Mouse (Mus musculus) central nervous system, embryonic 18 days (tissue): ENCODE data around the gene Rhbg. TPM values are rescaled to one million over a fixed set of nuclear protein-coding genes. Genes with fewer than 3 reads are reported as not detected.

Experiments
- polyA plus RNA-seq: library from polyadenylated mRNA; depleted of rRNA; stranded (reverse); fragments of >200 nt; gene quantifications from 2 replicates; pipeline ENCODE4 v1.2.3, GENCODE M21; 2012; rRNA removed

Gene Rhbg
- 0.06 and 0.17 TPM in 2 replicates for polyA plus RNA-seq

DNA sequence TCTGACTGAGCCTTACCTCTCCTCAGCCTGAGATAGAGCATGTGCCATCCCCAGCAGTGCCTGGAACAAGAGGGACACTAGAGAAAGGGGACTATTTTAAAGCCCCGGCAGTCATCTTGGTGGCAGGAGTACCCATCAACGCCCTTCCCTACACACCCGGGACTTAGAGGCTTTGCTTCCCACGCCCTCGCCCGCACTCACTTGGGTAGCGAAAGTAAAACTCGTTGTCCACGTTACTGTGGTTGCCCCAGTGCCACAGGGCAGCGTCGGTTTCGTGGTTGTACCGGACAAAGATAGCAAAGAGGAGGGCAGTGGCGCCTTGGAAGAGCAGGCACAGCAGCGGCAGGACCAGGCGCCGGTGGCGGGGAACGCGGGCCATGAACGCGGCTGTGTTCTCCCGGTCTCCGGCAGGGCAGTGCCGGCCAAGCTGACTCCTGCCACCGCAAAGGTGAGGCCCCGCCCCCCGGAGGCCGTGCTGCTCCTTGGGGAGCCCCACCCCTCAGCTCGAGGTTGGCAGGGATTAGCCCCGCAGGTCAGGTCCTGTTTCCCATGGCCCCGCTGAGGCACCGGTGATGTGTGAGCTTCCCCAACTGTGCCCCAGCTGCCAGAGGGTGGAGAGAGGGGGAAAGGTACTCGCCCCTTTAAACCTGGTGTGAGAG lies at the start of gene Rhbg:
TSS of gene Rhbg (minus strand) at position 442 of the 659 bp plus-strand sequence.

DNA sequence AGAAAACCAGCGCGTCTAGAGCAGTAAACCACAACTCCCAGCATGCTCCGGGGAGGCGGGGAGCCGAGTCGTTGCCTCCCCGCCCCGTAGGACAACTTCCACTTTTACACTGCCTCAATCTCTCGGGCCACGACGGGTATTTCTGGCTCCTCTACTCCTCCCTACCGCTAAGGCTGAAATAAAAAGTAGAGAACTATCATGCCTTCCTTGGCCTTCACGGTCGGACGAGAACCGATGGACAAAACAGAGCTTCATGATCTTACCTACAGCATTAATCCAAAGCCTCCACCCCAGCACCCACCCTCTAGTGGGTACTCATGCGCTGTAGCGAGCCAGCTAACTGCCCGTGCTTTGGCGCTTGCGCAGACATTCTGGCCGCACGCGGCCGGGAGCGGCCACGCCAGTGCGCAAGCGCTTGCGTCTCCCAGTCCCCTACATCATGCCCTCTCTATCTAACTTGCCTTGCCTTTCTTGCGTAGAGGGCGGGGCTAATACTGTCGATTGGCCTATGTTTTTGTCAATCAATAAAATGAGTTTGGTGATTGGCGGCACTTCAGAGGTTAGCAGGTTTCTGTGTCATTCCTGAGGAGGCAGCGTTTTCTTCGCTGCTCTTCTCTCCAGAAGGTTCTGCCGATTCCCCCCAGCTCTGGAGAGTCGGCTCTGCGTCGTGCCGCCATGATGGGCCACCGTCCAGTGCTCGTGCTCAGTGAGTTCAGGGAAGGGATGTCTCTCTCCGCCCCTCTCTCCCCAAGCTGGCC lies 42.2 kb upstream of the Rhbg start, which contains the start of the genes Tsacc and Cct3:
TSS of gene Tsacc (minus strand) at position 439 of the 758 bp plus-strand sequence.
TSS of gene Cct3 (plus strand) at position 556 of the 758 bp plus-strand sequence.

DNA sequence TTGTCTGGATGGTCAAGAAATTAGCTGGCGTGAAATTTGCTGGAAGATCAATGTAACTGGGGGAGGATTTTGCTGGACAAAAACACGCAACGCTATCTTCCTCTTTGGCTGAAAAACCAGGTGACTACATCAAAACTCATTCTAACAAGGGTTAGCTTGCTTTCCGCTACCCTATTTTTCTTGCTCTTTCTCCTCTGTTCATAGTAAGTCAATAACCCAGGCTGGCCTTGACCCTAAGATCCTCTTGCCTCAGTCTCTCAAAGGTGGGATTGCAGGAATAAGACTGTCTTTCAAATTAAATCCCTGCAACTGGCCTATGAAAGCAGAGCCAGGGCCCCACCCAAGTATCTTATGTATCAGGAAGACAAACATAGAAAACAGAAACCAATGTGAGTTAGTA lies 32.6 kb upstream of the Rhbg start, which contains the start of gene Gm38392:
TSS of gene Gm38392 (minus strand) at position 101 of the 400 bp plus-strand sequence.

Other genes starting within 250 kb of the Rhbg start
- 0.70 and 0.87 TPM in 2 replicates for gene Hapln2, start 227.1 kb downstream of the Rhbg start, polyA plus RNA-seq
- gene Gpatch4, start 211.6 kb downstream of the Rhbg start, polyA plus RNA-seq: 13.5 and 16.7 TPM in 2 replicates
- gene Naxe, start 196.2 kb downstream of the Rhbg start, polyA plus RNA-seq: 82.0 and 87.5 TPM in 2 replicates
- not detected in 2 replicates for gene Ttc24, start 176.4 kb downstream of the Rhbg start, polyA plus RNA-seq
- gene Iqgap3, start 172.7 kb downstream of the Rhbg start, polyA plus RNA-seq: 4.9 and 5.1 TPM in 2 replicates
- 45.6 and 57.2 TPM in 2 replicates for gene Mef2d, start 112.3 kb downstream of the Rhbg start, polyA plus RNA-seq
- gene Gm38392, start 32.5 kb upstream of the Rhbg start, polyA plus RNA-seq: 0.14 TPM in 1 of 2 replicates, not detected in the other
- gene Tsacc, start 42.3 kb upstream of the Rhbg start, polyA plus RNA-seq: 4.0 and 6.2 TPM in 2 replicates
- gene Cct3, start 42.4 kb upstream of the Rhbg start, polyA plus RNA-seq: 313 and 317 TPM in 2 replicates
- 54.1 and 56.2 TPM in 2 replicates for gene Glmp, start 70.3 kb upstream of the Rhbg start, polyA plus RNA-seq
- 0.82 and 0.94 TPM in 2 replicates for gene Tmem79, start 81.4 kb upstream of the Rhbg start, polyA plus RNA-seq
- gene Smg5, start 81.6 kb upstream of the Rhbg start, polyA plus RNA-seq: 90.2 and 90.7 TPM in 2 replicates
- 3.1 and 3.4 TPM in 2 replicates for gene Paqr6, start 109.9 kb upstream of the Rhbg start, polyA plus RNA-seq
- 0.09 and 0.15 TPM in 2 replicates for gene Bglap3, start 118.0 kb upstream of the Rhbg start, polyA plus RNA-seq
- gene Bglap2, start 124.0 kb upstream of the Rhbg start, polyA plus RNA-seq: 1.0 and 7.1 TPM in 2 replicates
- 0.56 and 7.4 TPM in 2 replicates for gene Bglap, start 129.8 kb upstream of the Rhbg start, polyA plus RNA-seq
- gene Pmf1, start 155.6 kb upstream of the Rhbg start, polyA plus RNA-seq: 21.8 and 23.7 TPM in 2 replicates
- 41.3 and 42.5 TPM in 2 replicates for gene Slc25a44, start 170.4 kb upstream of the Rhbg start, polyA plus RNA-seq
- gene Sema4a, start 206.5 kb upstream of the Rhbg start, polyA plus RNA-seq: 54.7 and 57.7 TPM in 2 replicates